23 mouse cellular contexts compared by ENCODE assay signal in genomic region chr19:3422981-3423380, GRCm38 (mm10). TPM values are rescaled to one million over a fixed set of nuclear protein-coding genes. Genes with fewer than 3 reads are reported as not detected.
DNase-seq lines count a peak whose midpoint lies in the region; ATAC-seq and TF ChIP-seq lines count a peak whose summit lies in the region.
"Had no signal": no experiment of that assay in that cellular context is flagged by ENCODE, and none has a peak within 500 bp of the region (broad histone marks: within the 10 kb centered on the region; RNA-seq: fewer than 3 reads in every experiment).

No protein-coding gene starts in this region.

- no peak overlapping the region for H3K4me3 ChIP-seq in liver, postnatal 0 days (ENCODE audit: low read depth, low read length)
- no peak overlapping the region for H3K4me3 ChIP-seq in lung, embryonic 16.5 days (ENCODE audit: low read length)
- no peak overlapping the region for H3K4me3 ChIP-seq in left cerebral cortex, adult 2 months
- H3K4me3 ChIP-seq: heart, embryonic 13.5 days; layer of hippocampus, adult 2 months; myocyte; stomach, embryonic 15.5 days had no signal

- intact Hi-C loops in heart, postnatal 25 days (cut with DNase I): no loop called here
- intact Hi-C loops in left cerebral cortex, adult 2 months (cut with DNase I): no loop called here

- H3K4me2 ChIP-seq in liver, postnatal 0 days (ENCODE audit: low read depth, low read length): no peak overlapping the region
- H3K4me2 ChIP-seq in lung, embryonic 16.5 days (ENCODE audit: low read depth, low read length): no peak overlapping the region
- H3K4me2 ChIP-seq: heart, embryonic 13.5 days; midbrain, embryonic 11.5 days; stomach, embryonic 15.5 days had no signal

- no peaks in the 10 kb centered on the region for H3K4me1 ChIP-seq in liver, postnatal 0 days (ENCODE audit: insufficient read depth)
- no peaks in the 10 kb centered on the region for H3K4me1 ChIP-seq in lung, embryonic 16.5 days (replicated peaks; ENCODE audit: control insufficient read depth, insufficient read depth, low read length)
- H3K4me1 ChIP-seq: heart, embryonic 13.5 days; stomach, embryonic 15.5 days had no signal

- no peak for TF ChIP-seq EP300 in liver, postnatal 0 days (IDR thresholded peaks at IDR 0.05; ENCODE audit: low read depth)

- WGBS in liver, postnatal 0 days (ENCODE audit: insufficient replicate concordance): 35% methylated on average over 4 of the region's 4 CpGs
- WGBS in lung, embryonic 16.5 days: 22% methylated on average over 4 of the region's 4 CpGs

- H3K9me3 ChIP-seq in liver, postnatal 0 days (ENCODE audit: low read length): no peaks in the 10 kb centered on the region
- H3K9me3 ChIP-seq in lung, embryonic 16.5 days (ENCODE audit: control insufficient read depth, low read length): 0 out of 2 replicates have a peak, but pooled peaks cover 2% of the 10 kb centered on the region
- H3K9me3 ChIP-seq: heart, embryonic 13.5 days; stomach, embryonic 15.5 days had no signal

- no peaks in the 10 kb centered on the region for H3K27me3 ChIP-seq in liver, postnatal 0 days (ENCODE audit: insufficient read depth, low read length)
- no peaks in the 10 kb centered on the region for H3K27me3 ChIP-seq in lung, embryonic 16.5 days (ENCODE audit: control insufficient read depth, insufficient read depth, low read depth, low read length)
- H3K27me3 ChIP-seq: heart, embryonic 13.5 days; stomach, embryonic 15.5 days had no signal

- ATAC-seq in liver, postnatal 0 days: peak; percentile 36; the same call in 1 of the 2 replicates
- ATAC-seq in lung, embryonic 16.5 days (ENCODE audit: low read depth): peak; percentile 34; the same call in 1 of the 2 replicates
- ATAC-seq in megakaryocyte progenitor cell, adult 5-6 weeks (replicated peaks; ENCODE audit: poor library complexity): peak; percentile 97
- ATAC-seq: forebrain, embryonic 16.5 days; hindbrain, postnatal 0 days had no signal

- peak overlapping the region; percentile 78 for H3K27ac ChIP-seq in liver, postnatal 0 days (ENCODE audit: low read depth)
- no peak overlapping the region for H3K27ac ChIP-seq in lung, embryonic 16.5 days (ENCODE audit: low read length)
- no peak overlapping the region for H3K27ac ChIP-seq in left cerebral cortex, adult 2 months
- H3K27ac ChIP-seq: heart, embryonic 13.5 days; hindbrain, postnatal 0 days; layer of hippocampus, adult 2 months; stomach, embryonic 15.5 days had no signal

- no peak overlapping the region for H3K9ac ChIP-seq in liver, postnatal 0 days (replicated peaks)
- H3K9ac ChIP-seq in lung, embryonic 16.5 days (ENCODE audit: low read length): no peak overlapping the region
- H3K9ac ChIP-seq: heart, embryonic 13.5 days; stomach, embryonic 15.5 days had no signal

- no peaks in the 10 kb centered on the region for H3K36me3 ChIP-seq in liver, postnatal 0 days (replicated peaks; ENCODE audit: insufficient read depth, low read length)
- H3K36me3 ChIP-seq in lung, embryonic 16.5 days (ENCODE audit: control insufficient read depth, insufficient read depth, low read length): no peaks in the 10 kb centered on the region
- H3K36me3 ChIP-seq: heart, embryonic 13.5 days; stomach, embryonic 15.5 days had no signal

- no peak for TF ChIP-seq CTCF in liver, postnatal 0 days (IDR thresholded peaks at IDR 0.05; ENCODE audit: low read depth)
- TF ChIP-seq CTCF in left cerebral cortex, adult 2 months (IDR thresholded peaks at IDR 0.05): no peak

- peak; percentile 95 for DNase-seq in heart, adult 11 months
- DNase-seq in heart, postnatal 25 days (ENCODE audit: low spot score): no peak
- no peak for DNase-seq in liver, postnatal 0 days
- no peak for DNase-seq in liver
- DNase-seq in layer of hippocampus, postnatal 14 days (ENCODE audit: low spot score in 2 of 2): no peak
- DNase-seq in left cerebral cortex, adult 2 months (ENCODE audit: extremely low spot score in 1 of 2, low spot score in 2 of 2): no peak
- DNase-seq: adrenal gland, postnatal 25 days; cerebellum, postnatal 25 days; gastrocnemius, postnatal 10 days; kidney, adult 8-10 months; right cerebral cortex, adult 18-20 months; spleen, adult 18-20 months had no signal

RNA-seq across cellular contexts. Expression of gene Gal, which starts 8.6 kb away (rescaled TPM):
- total RNA-seq in heart, postnatal 25 days (2021): not detected
- 0.14 TPM in 1 of 2 replicates, not detected in the other for polyA plus RNA-seq in liver, postnatal 0 days (2015; fragmentation: Nextera tagmentation; extraction: Ambion mirVana)
- 1.3 and 2.8 TPM in 2 replicates for polyA plus RNA-seq in lung, embryonic 16.5 days (2015; fragmentation: Nextera tagmentation; extraction: Ambion mirVana)
- 0.22 TPM in 1 of 2 replicates, not detected in the other for total RNA-seq in megakaryocyte progenitor cell, adult 5-6 weeks (2015)
- not detected in 2 replicates for total RNA-seq in megakaryocyte progenitor cell, adult 5-6 weeks (2017)
- 1 to 10 TPM; 3.8 to 5.1 TPM for total RNA-seq in layer of hippocampus, postnatal 14 days (2021)
- total RNA-seq in left cerebral cortex, adult 2 months (2021): under 1 TPM in 1 of 2 experiments, not detected in 1; 0.56 TPM
- total RNA-seq: CH12.LX had no signal
- polyA plus RNA-seq: liver, adult 2 months; myocyte had no signal

RNA-seq across cellular contexts. Expression of gene Tesmin, which starts 34.3 kb away (rescaled TPM):
- total RNA-seq in heart, postnatal 25 days (2021): 1 to 10 TPM; 3.9 to 4.2 TPM
- polyA plus RNA-seq in liver, postnatal 0 days (2015; fragmentation: Nextera tagmentation; extraction: Ambion mirVana): 0.80 and 0.91 TPM in 2 replicates
- polyA plus RNA-seq in lung, embryonic 16.5 days (2015; fragmentation: Nextera tagmentation; extraction: Ambion mirVana): 0.40 and 0.51 TPM in 2 replicates
- 1.5 and 1.7 TPM in 2 replicates for total RNA-seq in megakaryocyte progenitor cell, adult 5-6 weeks (2015)
- total RNA-seq in megakaryocyte progenitor cell, adult 5-6 weeks (2017): 0.10 and 1.1 TPM in 2 replicates
- under 1 TPM; 0.25 to 0.52 TPM for total RNA-seq in layer of hippocampus, postnatal 14 days (2021)
- total RNA-seq in left cerebral cortex, adult 2 months (2021): under 1 TPM; 0.19 to 0.36 TPM

Comparison
In these comparisons a context has a peak if more than half of its experiments do, and no peak if none do; other contexts are left out.
1. ATAC-seq: peak in every context shown above with its lines; median percentile 97 in megakaryocyte progenitor cell, adult 5-6 weeks; 36 in liver, postnatal 0 days; 34 in lung, embryonic 16.5 days.